Mouse (Mus musculus): ENCODE data around the gene Gpr18. TPM values are rescaled to one million over a fixed set of nuclear protein-coding genes. Genes with fewer than 3 reads are reported as not detected.
A peak's percentile ranks its signal among the peaks of the same experiment; 100 is the strongest.

Gpr18 gene
- total and polyA plus RNA-seq, 3 experiments = 33.5 to 46.2 (median 37.0) TPM

DNA sequence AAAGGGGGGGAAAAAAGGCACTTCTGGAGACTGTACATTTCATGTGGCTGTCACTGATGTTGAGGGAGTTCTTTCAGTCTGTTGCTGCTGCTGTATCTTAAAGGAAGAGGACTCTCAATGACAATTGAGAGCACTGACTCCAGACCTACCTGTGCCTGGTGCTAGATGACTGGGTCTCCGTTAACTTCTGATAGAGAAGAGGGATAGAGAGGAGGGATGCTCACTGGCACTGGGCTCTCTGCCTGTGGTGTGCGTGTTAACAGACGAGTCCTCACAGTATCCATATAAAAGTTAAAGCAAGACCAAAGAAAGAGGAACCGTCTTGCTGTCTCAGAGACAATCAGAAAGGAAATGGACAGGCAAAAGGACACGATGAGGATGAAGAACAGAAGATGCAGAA lies 40.7 kb upstream of the Gpr18 start:
- Histone ChIP-seq H3K9me3 (replicated peaks; ENCODE audit: low read length) (no peaks in the 10 kb centered on the region), H3K4me2 (ENCODE audit: insufficient read depth, low read depth, poor library complexity, severe bottlenecking) (no peak overlapping the region), H3K4me1 (ENCODE audit: control insufficient read depth in 1 of 2, insufficient read depth in 2 of 2) (peaks cover 25 to 74% of the 10 kb centered on the region in 2 experiments), H3K4me3 (replicated peaks in 1 of 3; ENCODE audit: low read depth in 2 of 3, low read length in 2 of 3, poor library complexity in 1 of 3) (no peak overlapping the region), H3K27me3 (replicated peaks) (no peaks in the 10 kb centered on the region), H3K36me3 (replicated peaks in 1 of 2; ENCODE audit: control insufficient read depth in 1 of 2, insufficient read depth in 1 of 2, low read length in 1 of 2) (peaks cover 11 to 62% of the 10 kb centered on the region in 2 experiments), H3K9ac (ENCODE audit: insufficient read depth, low read depth) (0 out of 2 replicates have a peak overlapping the region, but pooled peaks have one; percentile 8), H3K79me2 (replicated peaks; ENCODE audit: control insufficient read depth, extremely low read depth, insufficient read depth, poor library complexity, severe bottlenecking) (peaks cover 3% of the 10 kb centered on the region; the same call in 1 of the 2 replicates), H3K27ac (ENCODE audit: insufficient read depth, low read depth) (no peak overlapping the region)
- DNase-seq (ENCODE audit: extremely low read depth) = no peak
- dilution Hi-C loops (cut with MboI; ENCODE audit: extremely low pct_ligation_motif_present, extremely low pct_unique_long_range_greater_than_20kb, low sequenced_read_pairs) = no loop called here
- TF ChIP-seq MEF2A (IDR thresholded peaks at IDR 0.05; ENCODE audit: borderline replicate concordance, low read depth, low read length) (no peak), ZNF384 (IDR thresholded peaks at IDR 0.05; ENCODE audit: low read depth, low read length) (no peak), JUN (IDR thresholded peaks at IDR 0.05; ENCODE audit: insufficient read depth, low read depth, low read length) (no peak), NELFE (IDR thresholded peaks at IDR 0.05; ENCODE audit: low read depth, low read length) (no peak), KAT2A (IDR thresholded peaks at IDR 0.05; ENCODE audit: insufficient replicate concordance, low read length) (no peak), MXI1 (IDR thresholded peaks at IDR 0.05; ENCODE audit: low read depth, low read length) (no peak), MAX (IDR thresholded peaks at IDR 0.05; ENCODE audit: low read length) (no peak), IRF4 (IDR thresholded peaks at IDR 0.05; ENCODE audit: low read depth, low read length) (no peak), CHD1 (IDR thresholded peaks at IDR 0.05; ENCODE audit: low read depth, low read length) (no peak), UBTF (IDR thresholded peaks at IDR 0.05; ENCODE audit: low read depth, low read length) (no peak), POLR2A (IDR thresholded peaks at IDR 0.05; ENCODE audit: low read depth, low read length) (no peak), CTCF (conservative IDR thresholded peaks at IDR 0.05 in 1 of 2, IDR thresholded peaks at IDR 0.05 in 1 of 2; ENCODE audit: low read depth in 2 of 2, low read length in 2 of 2) (no peak), ZKSCAN1 (IDR thresholded peaks at IDR 0.05; ENCODE audit: borderline replicate concordance, low read depth, low read length) (no peak)
- in situ Hi-C loops (cut with MboI; ENCODE audit: low pct_ligation_motif_present, low pct_unique_long_range_greater_than_20kb, low sequenced_read_pairs) = no loop called here

DNA sequence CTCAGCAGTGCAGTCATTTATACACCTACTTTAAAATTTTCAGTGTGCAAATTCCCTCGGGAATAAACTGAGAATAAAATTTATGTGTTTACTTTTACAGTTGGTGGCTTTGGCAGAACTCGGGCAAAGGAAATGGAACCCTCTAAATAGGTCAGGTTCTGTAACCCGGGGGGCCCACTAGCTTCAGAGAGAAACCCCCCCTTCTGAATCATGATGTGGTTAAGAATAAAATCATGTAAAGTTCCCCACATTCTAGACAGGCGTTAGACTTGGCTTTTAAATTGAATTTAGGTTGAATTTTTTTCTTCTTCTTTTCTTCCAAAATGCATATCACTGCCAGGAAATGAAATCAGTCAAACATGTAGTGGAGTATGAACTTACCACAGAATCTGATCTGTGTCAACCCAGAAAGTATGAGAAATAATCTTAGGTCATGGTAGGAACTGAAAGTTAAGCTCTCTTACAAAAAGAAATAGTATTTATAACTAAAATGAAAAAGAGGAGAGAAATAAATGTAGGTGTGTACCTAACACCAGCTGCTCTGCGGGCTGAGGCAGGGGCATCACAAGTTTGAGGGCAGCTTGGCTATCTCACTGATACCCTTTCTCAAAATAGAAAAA lies 39.7 kb upstream of the Gpr18 start:
- in situ Hi-C loops (cut with MboI; ENCODE audit: low pct_ligation_motif_present, low pct_unique_long_range_greater_than_20kb, low sequenced_read_pairs) = no loop called here
- H3K9ac ChIP-seq (ENCODE audit: insufficient read depth, low read depth) = no peak overlapping the region

More for the DNA sequence above, 39.7 kb upstream of the Gpr18 start:
- TF ChIP-seq JUN (IDR thresholded peaks at IDR 0.05; ENCODE audit: insufficient read depth, low read depth, low read length) (no peak), SMC3 (IDR thresholded peaks at IDR 0.05; ENCODE audit: low read depth, low read length) (no peak), CHD1 (IDR thresholded peaks at IDR 0.05; ENCODE audit: low read depth, low read length) (no peak), KAT2A (IDR thresholded peaks at IDR 0.05; ENCODE audit: insufficient replicate concordance, low read length) (no peak)
- no peaks in the 10 kb centered on the region for H3K9me3 ChIP-seq (replicated peaks; ENCODE audit: low read length)
- peaks cover 11 to 61% of the 10 kb centered on the region in 2 experiments for H3K36me3 ChIP-seq (replicated peaks in 1 of 2; ENCODE audit: control insufficient read depth in 1 of 2, insufficient read depth in 1 of 2, low read length in 1 of 2)
- dilution Hi-C loops (cut with MboI; ENCODE audit: extremely low pct_ligation_motif_present, extremely low pct_unique_long_range_greater_than_20kb, low sequenced_read_pairs) = no loop called here
- H3K27me3 ChIP-seq (replicated peaks) = no peaks in the 10 kb centered on the region
- H3K4me2 ChIP-seq (ENCODE audit: insufficient read depth, low read depth, poor library complexity, severe bottlenecking) = no peak overlapping the region
- no peak overlapping the region for H3K4me3 ChIP-seq (replicated peaks in 1 of 3; ENCODE audit: low read depth in 2 of 3, low read length in 2 of 3, poor library complexity in 1 of 3)
- H3K4me1 ChIP-seq (ENCODE audit: control insufficient read depth in 1 of 2, insufficient read depth in 2 of 2) = peaks cover 19 to 72% of the 10 kb centered on the region in 2 experiments
- no peaks in the 10 kb centered on the region for H3K79me2 ChIP-seq (replicated peaks; ENCODE audit: control insufficient read depth, extremely low read depth, insufficient read depth, poor library complexity, severe bottlenecking)
- H3K27ac ChIP-seq (ENCODE audit: insufficient read depth, low read depth) = no peak overlapping the region
- no peak for DNase-seq (ENCODE audit: extremely low read depth)
